Mouse (Mus musculus) forelimb bud, embryonic 11.5 days (tissue): ENCODE results near the gene Gstp3.

ENCODE experiments used
- DNase-seq: peaks from one replicate; pipeline ENCODE4 v3.0.0-alpha.2; 2012; ENCODE audit warnings: low read depth, low spot score

Gene Gstp3

GRCm38 (mm10) chr19:4059069-4059740 lies at the start of gene Gstp3:
Gstp3 (minus strand) TSS chr19:4059569.
- DNase-seq, result no peak

- DNase-seq, result no peak
Measured at GRCm38 (mm10) chr19:4108535-4108934, 49.2 kb upstream of the Gstp3 start.

GRCm38 (mm10) chr19:4106654-4107053 lies 47.3 kb upstream of the Gstp3 start:
- no peak for DNase-seq

- no peak for DNase-seq
Measured at GRCm38 (mm10) chr19:4104675-4105194, 45.4 kb upstream of the Gstp3 start.

GRCm38 (mm10) chr19:4103792-4104191 lies 44.4 kb upstream of the Gstp3 start:
- DNase-seq, result no peak

- no peak for DNase-seq
Measured at GRCm38 (mm10) chr19:4103294-4103693, 43.9 kb upstream of the Gstp3 start.

- no peak for DNase-seq
Measured at GRCm38 (mm10) chr19:4102626-4103025, 43.3 kb upstream of the Gstp3 start.

- no peak for DNase-seq
Measured at GRCm38 (mm10) chr19:4102049-4102448, 42.7 kb upstream of the Gstp3 start.

GRCm38 (mm10) chr19:4101466-4101865 lies 42.1 kb upstream of the Gstp3 start:
- DNase-seq, result no peak

GRCm38 (mm10) chr19:4100718-4101261 lies 41.4 kb upstream of the Gstp3 start:
- no peak for DNase-seq

GRCm38 (mm10) chr19:4099837-4100717 lies 40.7 kb upstream of the Gstp3 start, which contains the start of gene Pitpnm1:
Pitpnm1 (plus strand) TSS chr19:4099998.
- no peak for DNase-seq

GRCm38 (mm10) chr19:4099056-4099455 lies 39.7 kb upstream of the Gstp3 start:
- peak; percentile 89 for DNase-seq

- no peak for DNase-seq
Measured at GRCm38 (mm10) chr19:4098426-4098825, 39.1 kb upstream of the Gstp3 start.

- peak; percentile 59 for DNase-seq
Measured at GRCm38 (mm10) chr19:4097441-4097825, 38.1 kb upstream of the Gstp3 start.

GRCm38 (mm10) chr19:4096642-4097440 lies 37.5 kb upstream of the Gstp3 start, which contains the start of gene Cdk2ap2:
Cdk2ap2 (plus strand) TSS chr19:4097182.
- DNase-seq, result peak; percentile 99

- no peak for DNase-seq
Measured at GRCm38 (mm10) chr19:4095802-4096201, 36.4 kb upstream of the Gstp3 start.

- DNase-seq, result no peak
Measured at GRCm38 (mm10) chr19:4094774-4095303, 35.5 kb upstream of the Gstp3 start.

- no peak for DNase-seq
Measured at GRCm38 (mm10) chr19:4094348-4094747, 35.0 kb upstream of the Gstp3 start.

GRCm38 (mm10) chr19:4093772-4094171 lies 34.4 kb upstream of the Gstp3 start:
- DNase-seq, result no peak

GRCm38 (mm10) chr19:4092750-4093149 lies 33.4 kb upstream of the Gstp3 start:
- DNase-seq, result no peak

GRCm38 (mm10) chr19:4091383-4091782 lies 32.0 kb upstream of the Gstp3 start:
- no peak for DNase-seq
